In the genomic region with DNA sequence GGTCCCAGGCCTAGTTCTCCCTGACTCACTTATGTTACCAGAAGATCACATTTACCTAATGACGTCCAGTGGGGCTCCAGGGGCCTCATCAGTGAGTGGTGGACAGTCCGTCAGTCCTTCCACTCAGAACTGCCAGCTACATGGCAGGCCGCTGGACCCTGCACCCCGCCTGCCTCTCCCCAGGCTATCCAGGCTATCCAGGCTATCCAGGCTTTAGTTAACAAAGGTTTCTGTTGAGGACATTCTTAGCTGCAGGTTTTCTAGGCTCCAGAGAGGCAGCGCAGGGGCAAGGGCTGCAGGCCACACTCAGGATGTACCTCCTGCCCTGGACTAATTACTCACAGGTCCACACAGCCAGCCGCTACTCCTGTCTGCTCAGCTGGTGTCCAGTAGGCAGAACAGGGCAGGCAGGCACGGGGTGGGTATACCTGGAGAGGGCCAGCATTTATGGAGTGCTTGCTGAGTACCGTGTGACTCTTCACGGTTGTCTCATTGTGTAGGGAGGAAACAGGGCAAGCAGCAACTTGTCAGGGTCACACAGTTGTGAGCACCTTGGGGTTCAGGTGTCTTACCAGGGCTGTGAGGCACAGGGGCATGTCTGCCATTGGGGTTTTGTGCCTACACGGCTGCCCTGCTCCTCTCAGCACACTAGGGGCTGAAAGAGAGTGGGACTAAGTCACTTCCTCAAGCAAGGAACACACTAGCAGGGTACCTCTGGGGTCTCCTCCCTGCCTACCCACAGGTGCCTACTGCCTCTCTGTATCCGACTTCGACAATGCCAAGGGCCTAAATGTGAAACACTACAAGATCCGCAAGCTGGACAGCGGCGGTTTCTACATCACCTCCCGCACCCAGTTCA, we compare ENCODE assay signal across 7 mouse cellular contexts. TPM values are rescaled to one million over a fixed set of nuclear protein-coding genes. Genes with fewer than 3 reads are reported as not detected.
DNase-seq lines count a peak whose midpoint lies in the region; ATAC-seq lines count a peak whose summit lies in the region.

No protein-coding gene starts in this region.

- H3K4me3 ChIP-seq in lung, embryonic 16.5 days (ENCODE audit: low read length): no peak overlapping the region
- H3K4me3 ChIP-seq in hindbrain, embryonic 10.5 days: peak overlapping the region; percentile 37
- H3K4me3 ChIP-seq in midbrain, embryonic 10.5 days: peak overlapping the region; percentile 43

- H3K4me1 ChIP-seq in lung, embryonic 16.5 days (replicated peaks; ENCODE audit: control insufficient read depth, insufficient read depth, low read length): peaks cover 46% of the 10 kb centered on the region
- H3K4me1 ChIP-seq in hindbrain, embryonic 10.5 days (replicated peaks): peaks cover 93% of the 10 kb centered on the region
- H3K4me1 ChIP-seq in midbrain, embryonic 10.5 days: peaks cover 93% of the 10 kb centered on the region

- DNase-seq in lung, postnatal 14 days: no peak
- DNase-seq in hindbrain, embryonic 10.5 days (ENCODE audit: low spot score): peak; percentile 53
- peak; percentile 54 for DNase-seq in midbrain, embryonic 10.5 days (ENCODE audit: low spot score)
- DNase-seq in spleen, postnatal 14 days (ENCODE audit: low spot score in 2 of 2): no peak

- no peaks in the 10 kb centered on the region for H3K27me3 ChIP-seq in lung, embryonic 16.5 days (ENCODE audit: control insufficient read depth, insufficient read depth, low read depth, low read length)
- H3K27me3 ChIP-seq in hindbrain, embryonic 10.5 days (ENCODE audit: insufficient read depth, poor library complexity, severe bottlenecking): 0 out of 2 replicates have a peak, but pooled peaks cover 7% of the 10 kb centered on the region
- H3K27me3 ChIP-seq in midbrain, embryonic 10.5 days (ENCODE audit: low read depth, poor library complexity, severe bottlenecking): peaks cover 34% of the 10 kb centered on the region

- H3K9ac ChIP-seq in lung, embryonic 16.5 days (ENCODE audit: low read length): peak overlapping the region; percentile 54

- 38% methylated on average over 16 of the region's 16 CpGs for WGBS in lung, embryonic 16.5 days
- WGBS in hindbrain, embryonic 10.5 days: 13% methylated on average over 16 of the region's 16 CpGs
- 20% methylated on average over 16 of the region's 16 CpGs for WGBS in midbrain, embryonic 10.5 days

- peak; percentile 3 for ATAC-seq in lung, embryonic 16.5 days (ENCODE audit: low read depth)
- no peak for ATAC-seq in CD4-positive, CD25-positive, alpha-beta regulatory T cell, adult 4 months
- ATAC-seq in megakaryocyte progenitor cell, adult 5-6 weeks (replicated peaks; ENCODE audit: poor library complexity): no peak

- H3K9me3 ChIP-seq in lung, embryonic 16.5 days (ENCODE audit: control insufficient read depth, low read length): no peaks in the 10 kb centered on the region
- no peaks in the 10 kb centered on the region for H3K9me3 ChIP-seq in hindbrain, embryonic 10.5 days
- no peaks in the 10 kb centered on the region for H3K9me3 ChIP-seq in midbrain, embryonic 10.5 days (replicated peaks)

- peak overlapping the region; percentile 88 for H3K27ac ChIP-seq in lung, embryonic 16.5 days (ENCODE audit: low read length)
- peak overlapping the region; percentile 99 for H3K27ac ChIP-seq in hindbrain, embryonic 10.5 days
- peak overlapping the region; percentile 99 for H3K27ac ChIP-seq in midbrain, embryonic 10.5 days (replicated peaks)

- H3K36me3 ChIP-seq in lung, embryonic 16.5 days (ENCODE audit: control insufficient read depth, insufficient read depth, low read length): peaks cover 24% of the 10 kb centered on the region
- H3K36me3 ChIP-seq in hindbrain, embryonic 10.5 days: peaks cover 66% of the 10 kb centered on the region
- peaks cover 58% of the 10 kb centered on the region for H3K36me3 ChIP-seq in midbrain, embryonic 10.5 days

- H3K4me2 ChIP-seq in lung, embryonic 16.5 days (ENCODE audit: low read depth, low read length): peak overlapping the region; percentile 6; the same call in 1 of the 2 replicates

RNA-seq across cellular contexts. Expression of a gene that starts 45.9 kb away (rescaled TPM):
- polyA plus RNA-seq in lung, embryonic 16.5 days (2015; fragmentation: Nextera tagmentation; extraction: Ambion mirVana): 20.9 and 21.1 TPM in 2 replicates
- 20.8 and 29.3 TPM in 2 replicates for polyA plus RNA-seq in hindbrain, embryonic 10.5 days (2016; fragmentation: Nextera tagmentation; extraction: Ambion mirVana)
- 16.1 and 19.3 TPM in 2 replicates for polyA plus RNA-seq in midbrain, embryonic 10.5 days (2016; fragmentation: Nextera tagmentation; extraction: Ambion mirVana)
- 1 to 10 TPM; 1.6 to 2.0 TPM for polyA plus RNA-seq in CD4-positive, CD25-positive, alpha-beta regulatory T cell, adult 4 months (2017; shearing (Covaris generic))
- total RNA-seq in megakaryocyte progenitor cell, adult 5-6 weeks (2015): 0.27 TPM in 1 of 2 replicates, not detected in the other
- total RNA-seq in megakaryocyte progenitor cell, adult 5-6 weeks (2017): 0.07 TPM in 1 of 2 replicates, not detected in the other

Comparison
In these comparisons a context has a peak if more than half of its experiments do, and no peak if none do; other contexts are left out.
1. DNase-seq: peak in hindbrain, embryonic 10.5 days (single experiment) and midbrain, embryonic 10.5 days (single experiment); none in lung, postnatal 14 days (single experiment) and spleen, postnatal 14 days (0 of 2).
2. Peak in every context shown above with its lines, with median percentiles within 50 percentile points of each other: H3K27ac ChIP-seq.